Mouse (Mus musculus): ENCODE data around the gene Uba52.
"Not testable (repeated sequence)": the region's sequence is repeated elsewhere in the genome, so short reads cannot be mapped to it uniquely, and the experiment has no call there.

The Uba52 gene

DNA sequence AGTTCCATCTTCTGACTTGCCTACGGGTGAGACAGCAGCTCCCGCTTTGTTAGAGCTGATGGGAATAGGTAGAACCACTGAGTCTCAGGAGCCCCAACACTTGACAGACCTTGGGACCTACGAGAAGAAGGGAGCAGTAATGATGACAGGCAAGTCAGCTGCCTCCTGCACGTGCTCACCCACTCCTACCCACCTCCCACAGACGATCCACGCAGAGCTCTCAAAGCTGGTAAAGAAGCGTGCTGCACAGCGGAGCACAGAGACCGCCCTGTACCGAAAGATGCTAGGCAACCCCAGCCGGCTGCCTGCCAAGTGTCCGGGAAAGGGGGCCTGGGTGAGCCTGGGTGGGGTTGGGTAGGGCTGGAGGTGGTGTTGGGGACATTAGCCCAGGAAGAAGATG, 23.7 kb upstream of the Uba52 start:
- in situ Hi-C loops (cut with MseI, MboI): no loop called here

DNA sequence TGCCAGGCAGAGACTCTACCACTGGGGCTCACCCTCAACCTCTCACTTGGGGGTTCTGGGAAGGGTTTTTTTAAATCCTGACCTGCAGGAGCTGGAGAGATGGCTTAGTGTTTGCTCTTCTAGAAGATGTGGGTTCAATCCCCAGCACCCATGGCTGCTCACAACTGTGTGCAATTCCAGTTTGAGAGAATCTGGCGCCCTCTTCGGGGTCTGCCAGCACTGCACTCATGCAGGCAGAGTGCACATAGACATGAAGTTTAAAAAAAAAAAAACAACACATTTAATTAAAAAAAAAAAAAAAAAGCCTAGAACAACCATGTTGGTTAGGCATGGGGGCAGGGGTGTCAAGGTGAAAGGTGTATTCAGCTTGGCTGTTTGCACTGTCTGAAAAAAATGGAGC, 19.7 kb upstream of the Uba52 start:
- in situ Hi-C loops (cut with MseI, MboI): no loop called here

DNA sequence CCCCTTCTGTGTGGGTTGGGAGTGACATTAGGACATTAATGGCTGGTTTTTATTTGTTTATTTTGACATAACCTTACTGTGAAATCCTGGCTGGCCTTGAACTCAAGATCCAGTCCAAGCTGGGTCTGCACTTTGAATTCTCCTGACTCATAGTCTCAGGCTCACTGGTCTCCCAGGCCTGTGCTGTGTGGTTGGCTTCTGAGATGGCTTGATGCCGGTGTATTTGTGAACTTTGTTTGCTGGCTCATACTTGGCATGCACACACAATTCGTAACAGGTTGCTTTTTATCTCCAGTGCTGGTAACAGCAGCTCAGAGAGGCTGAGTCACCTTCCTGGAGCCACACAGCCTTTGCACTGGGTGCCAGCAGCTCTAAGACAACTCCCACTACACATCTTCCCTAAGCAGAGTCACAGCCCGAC, 19.1 kb upstream of the Uba52 start:
- in situ Hi-C loops (cut with MseI, MboI): no loop called here

DNA sequence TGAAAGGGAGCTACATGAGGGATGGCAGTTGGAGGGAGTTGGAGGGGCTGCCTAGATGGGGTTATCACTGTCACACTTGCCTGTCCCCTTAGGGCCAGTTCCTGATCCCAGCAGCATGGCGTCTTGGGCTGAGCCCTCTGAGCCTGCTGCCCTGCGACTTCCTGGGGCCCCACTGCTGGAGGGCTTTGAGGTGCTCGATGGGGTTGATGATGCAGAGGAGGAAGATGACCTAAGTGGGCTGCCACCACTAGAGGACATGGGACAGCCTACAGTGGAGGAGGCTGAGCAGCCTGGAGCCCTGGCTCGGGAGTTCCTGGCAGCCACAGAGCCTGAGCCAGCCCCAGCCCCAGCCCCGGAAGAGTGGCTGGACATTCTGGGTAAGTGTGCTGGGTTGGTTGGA, 18.7 kb upstream of the Uba52 start:
- in situ Hi-C loops (cut with MseI, MboI): no loop called here

DNA sequence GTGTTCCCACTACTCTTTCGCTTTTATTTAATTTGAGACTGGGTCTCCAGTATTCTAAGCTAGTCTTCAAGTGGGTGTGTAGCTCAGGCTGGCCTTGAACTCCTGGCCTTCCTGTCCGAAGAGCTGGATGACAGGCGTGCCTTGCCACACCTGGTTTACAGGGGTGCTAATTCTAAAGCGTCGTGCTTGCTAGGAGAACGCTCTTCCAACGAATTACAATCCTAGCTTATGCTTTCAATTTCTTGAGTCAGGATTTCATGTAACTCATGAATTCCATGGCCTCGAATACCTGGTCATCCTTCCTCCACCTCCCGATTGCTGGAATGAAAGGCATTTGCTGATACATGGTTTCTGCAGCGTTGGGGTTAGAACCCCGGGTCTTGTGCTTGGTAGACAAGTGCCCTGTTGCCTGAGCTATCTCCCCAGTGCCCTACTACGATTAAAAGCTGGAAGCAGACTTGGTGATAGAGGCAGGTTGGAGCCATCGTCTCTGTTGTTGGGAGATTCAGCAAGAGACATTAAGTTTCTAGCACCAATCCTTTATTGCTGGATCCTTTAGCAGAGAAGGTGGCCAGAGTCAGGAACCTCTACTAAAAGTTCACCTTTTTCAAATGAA, 17.7 kb upstream of the Uba52 start:
- in situ Hi-C loops (cut with MseI, MboI): no loop called here

DNA sequence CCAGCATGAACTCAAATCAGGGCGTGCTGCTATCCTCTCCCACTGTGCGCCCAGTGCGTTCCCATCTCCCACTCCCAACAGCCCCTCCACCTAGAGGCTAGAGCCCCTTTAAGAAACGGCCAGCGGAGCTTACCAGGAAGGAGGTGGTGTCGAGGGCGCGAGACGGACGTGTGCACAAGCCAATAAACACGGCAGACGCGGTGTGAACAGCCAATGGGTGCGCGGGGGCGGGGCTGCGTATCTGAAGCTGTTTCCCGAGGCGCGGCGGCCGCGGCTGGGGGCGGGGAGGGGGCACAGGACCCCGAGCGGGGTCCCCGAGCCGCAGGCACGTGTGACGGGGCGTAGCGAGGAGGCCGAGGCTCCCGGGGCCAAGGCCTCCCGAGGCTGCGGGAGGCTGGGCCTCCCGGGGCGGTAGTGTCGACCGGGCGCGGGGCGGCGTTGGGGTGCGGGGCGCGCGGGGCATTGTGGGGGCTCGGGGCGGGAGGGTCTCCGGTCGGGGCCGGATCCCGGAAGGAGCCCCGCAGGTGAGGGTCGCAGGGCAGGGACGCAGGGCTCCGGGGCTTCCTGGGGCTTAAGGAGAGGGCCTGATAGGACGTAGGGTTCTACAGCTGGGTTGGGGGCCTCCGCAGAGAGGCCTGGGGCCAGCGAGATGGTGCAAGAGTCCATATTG, 17.0 kb upstream of the Uba52 start, which contains the start of the genes Fkbp8 and Kxd1:
TSS of gene Fkbp8 (plus strand) at position 213 of the 670 bp plus-strand sequence.
TSS of gene Kxd1 (minus strand) at position 445 of the 670 bp plus-strand sequence.
- in situ Hi-C loops (cut with MseI, MboI): no loop called here

DNA sequence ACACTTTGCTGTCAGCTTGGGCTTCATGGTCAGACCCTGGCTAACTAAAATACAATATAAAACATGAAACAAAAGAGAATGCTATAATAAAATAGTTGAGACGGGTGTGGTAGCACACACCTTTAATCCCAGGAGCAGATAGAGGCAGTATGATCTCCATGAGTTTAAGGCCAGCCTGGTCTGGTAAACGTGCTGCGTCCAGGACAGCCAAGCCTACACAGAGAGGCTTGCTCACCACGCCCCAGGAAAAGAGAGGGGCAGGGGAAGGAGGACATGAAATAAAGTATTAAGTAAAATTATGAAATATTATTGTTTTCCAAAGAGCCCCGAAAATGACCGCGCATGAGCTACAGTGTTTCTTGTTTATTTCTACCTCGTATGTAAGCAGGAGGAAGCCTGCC, 16.5 kb upstream of the Uba52 start:
- in situ Hi-C loops (cut with MseI, MboI): no loop called here

DNA sequence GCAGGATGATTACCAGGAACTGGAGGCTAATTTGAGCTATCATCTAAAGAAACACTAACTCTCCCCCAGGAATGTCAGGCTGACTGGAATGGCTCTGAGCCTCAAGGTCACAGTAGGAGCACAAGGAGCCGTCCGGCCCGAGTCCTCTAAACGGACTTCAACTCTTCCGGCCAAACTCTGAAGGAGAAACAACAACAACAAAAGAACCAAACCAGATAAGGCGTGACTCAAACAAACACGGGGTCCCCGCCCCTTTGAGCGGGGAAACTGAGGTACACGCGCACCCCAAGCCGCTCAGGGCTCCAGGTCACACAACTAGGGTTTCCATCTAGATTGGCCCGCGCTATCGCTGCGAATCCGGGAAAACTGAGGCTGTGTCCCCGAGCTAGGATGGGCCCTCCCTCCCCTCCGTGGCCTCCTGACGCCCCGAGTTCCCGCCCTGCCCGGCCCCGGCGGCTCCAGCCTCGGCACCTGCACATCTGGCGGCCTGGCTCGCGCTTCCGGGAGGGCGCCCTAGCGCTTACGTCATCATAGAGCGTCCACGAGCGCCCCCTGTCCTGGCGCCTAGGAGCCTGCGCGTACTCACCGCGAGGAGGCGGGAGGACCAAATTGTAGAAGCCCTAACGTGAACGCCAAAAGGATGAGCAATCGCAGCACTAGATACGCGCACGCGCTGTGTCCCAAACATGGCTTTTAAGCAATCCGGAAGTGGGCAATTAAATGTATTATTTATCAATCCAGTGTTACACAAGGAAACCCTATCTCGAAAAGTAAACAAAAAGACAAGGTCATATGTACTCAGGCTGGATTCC, 12.2 kb upstream of the Uba52 start:
- in situ Hi-C loops (cut with MseI, MboI): no loop called here

DNA sequence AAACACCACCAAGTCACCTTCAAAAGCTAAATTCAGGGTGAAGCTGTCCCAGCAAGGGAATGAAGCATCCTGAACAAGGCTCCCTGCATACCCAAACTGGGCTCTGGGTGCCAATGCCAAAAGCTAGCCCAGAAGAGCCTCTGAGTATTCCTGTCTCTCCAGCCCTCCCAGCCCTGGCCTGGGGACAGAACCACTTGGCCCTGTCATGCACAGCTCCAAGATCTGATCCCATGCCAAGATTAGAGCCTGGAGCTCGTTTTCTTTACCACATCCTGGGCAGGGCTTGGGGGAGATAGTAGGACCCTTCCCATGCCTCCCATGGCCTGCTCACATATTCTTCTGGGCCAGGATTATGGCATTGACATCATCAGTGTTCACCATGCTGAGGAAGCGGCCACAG, 9.0 kb upstream of the Uba52 start:
- in situ Hi-C loops (cut with MseI, MboI): no loop called here

DNA sequence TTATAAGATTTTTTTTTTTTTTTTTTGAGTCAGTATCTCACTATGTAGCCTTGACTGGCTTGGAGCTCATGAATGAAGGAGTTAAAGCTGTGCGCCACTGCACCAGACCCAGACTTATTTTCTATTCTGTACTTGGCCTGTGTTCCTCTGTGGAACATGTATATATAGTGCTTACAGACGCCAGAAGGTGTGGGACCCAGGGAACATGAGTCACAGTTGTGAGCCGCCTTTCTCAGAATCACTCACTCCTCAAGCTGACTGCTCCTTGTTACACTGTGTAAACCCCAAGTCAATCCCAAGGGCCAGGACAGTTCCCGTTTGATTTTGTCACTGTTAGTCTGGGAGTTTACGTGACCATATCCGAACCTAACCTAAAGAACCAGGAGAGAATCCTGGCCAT, 8.4 kb upstream of the Uba52 start:
- in situ Hi-C loops (cut with MseI, MboI): no loop called here

DNA sequence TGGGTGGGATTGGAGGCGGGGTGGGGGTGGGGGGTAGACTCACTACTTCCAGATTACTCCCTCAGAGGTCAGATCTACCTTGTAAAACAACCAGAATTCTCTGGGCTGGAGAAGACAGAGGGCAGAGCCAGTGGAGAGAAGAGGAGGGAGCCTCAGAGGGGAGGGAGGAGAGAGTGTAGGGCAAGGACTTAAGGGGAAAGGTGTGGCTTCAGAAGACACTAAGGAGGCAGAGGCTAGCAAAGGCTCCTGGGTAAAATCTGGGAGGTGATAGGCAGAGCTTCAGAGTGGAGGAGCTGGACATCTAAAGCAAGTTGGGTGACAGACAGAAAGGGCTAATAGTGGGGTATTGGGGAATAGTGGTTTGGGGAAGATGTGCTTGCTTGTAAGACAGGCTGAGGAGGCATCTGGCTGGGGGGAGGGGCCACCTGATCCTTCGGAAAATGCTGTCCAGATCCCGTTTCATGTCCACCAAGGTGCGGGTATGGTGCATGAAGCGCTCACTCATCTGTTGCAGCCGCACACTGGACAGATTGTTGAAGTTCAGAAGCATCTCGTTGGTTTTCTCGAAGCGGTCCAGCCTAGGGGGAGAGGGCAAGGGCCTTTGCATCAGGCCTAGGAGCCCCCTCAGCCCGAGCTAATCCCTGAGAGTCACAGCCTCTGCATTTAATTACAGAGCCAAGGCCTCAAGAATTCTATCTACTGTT, 7.5 kb upstream of the Uba52 start:
- in situ Hi-C loops (cut with MseI, MboI): no loop called here

DNA sequence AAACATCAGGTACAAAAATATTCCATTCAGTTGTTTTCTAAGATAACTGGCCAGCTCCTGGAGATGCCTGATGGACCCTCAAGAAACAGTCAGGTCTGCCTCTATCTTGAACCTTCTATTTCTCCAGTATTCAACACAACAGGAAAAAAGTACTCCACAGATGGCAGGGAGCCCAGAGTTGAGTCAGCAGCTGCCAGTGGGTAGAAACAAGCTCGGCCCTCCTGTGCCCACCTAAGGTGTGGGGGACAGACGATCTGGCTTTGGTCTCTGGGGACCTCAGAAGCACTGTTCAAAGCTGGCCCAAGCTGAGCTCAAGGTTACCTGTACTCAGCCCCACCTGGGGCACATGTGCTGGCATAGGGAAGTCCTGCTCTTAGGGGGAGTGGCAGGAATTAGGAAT, 2.8 kb upstream of the Uba52 start:
- in situ Hi-C loops (cut with MseI, MboI): no loop called here

DNA sequence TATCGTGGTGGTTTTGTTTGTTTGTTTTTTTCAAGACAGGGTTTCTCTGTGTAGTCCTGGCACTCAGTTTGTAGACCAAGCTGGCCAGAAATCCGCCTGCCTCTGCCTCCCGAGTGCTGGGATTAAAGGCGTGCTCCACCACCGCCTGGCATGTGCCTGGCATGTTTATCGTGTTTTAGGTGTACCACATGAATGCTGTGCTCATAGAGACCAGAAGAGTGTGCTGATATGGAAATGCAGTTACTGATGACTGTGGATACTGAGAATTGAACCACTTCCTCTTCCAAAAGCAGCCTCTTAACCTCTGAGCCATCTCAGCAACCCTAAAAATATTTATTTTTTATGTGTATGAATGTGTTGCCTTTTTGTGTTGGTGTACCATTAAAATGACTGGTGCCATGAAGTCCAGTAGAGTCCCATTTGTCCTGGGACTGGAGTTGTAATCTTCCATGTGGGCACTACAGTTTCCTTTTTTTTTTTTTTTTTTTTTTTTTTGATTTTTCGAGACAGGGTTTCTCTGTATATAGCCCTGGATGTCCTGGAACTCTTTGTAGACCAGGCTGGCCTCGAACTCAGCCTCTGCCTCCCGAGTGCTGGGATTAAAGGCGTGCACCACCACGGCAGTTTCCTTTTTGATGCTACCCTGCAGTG, 1.8 kb upstream of the Uba52 start:
- in situ Hi-C loops (cut with MseI, MboI): no loop called here

DNA sequence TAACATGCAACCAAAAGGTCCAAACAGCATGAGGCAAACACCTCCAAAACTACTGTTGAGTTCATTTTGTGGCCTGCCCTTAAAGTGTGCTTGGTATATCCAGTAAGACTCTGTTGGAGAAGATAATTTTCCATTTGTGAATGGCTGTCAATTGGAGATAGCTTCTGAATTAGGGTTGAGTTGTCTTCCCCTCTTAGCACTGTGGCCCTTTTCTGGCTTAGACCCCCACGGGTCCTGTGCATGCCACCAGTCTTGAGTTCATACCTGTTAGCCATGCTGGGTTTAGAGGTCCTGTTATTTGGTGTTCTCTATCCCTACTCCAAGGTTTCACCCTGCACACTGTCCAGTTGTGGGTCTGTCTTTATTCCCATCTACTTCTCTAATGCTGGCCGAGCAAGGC, 1.2 kb upstream of the Uba52 start:
- in situ Hi-C loops (cut with MseI, MboI): no loop called here

DNA sequence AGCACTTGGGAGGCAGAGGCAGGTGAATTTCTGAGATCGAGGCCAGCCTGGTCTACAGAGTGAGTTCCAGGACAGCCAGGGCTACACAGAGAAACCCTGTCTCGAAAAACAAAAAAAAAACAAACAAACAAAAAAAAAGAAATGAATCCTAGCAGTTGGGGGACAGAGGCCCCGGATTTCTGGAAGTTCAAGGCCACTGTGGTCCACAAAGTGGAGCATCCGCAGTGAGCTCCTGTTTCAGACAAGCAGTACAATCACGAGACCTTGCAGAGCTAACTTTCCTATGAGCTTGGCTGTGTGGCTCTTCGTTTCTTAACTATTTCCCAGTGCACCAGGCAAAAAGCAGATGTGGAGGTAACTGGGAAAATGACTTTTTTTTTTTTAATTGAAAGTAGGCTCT, 573 bp upstream of the Uba52 start:
- in situ Hi-C loops (cut with MseI, MboI): not testable (repeated sequence)

DNA sequence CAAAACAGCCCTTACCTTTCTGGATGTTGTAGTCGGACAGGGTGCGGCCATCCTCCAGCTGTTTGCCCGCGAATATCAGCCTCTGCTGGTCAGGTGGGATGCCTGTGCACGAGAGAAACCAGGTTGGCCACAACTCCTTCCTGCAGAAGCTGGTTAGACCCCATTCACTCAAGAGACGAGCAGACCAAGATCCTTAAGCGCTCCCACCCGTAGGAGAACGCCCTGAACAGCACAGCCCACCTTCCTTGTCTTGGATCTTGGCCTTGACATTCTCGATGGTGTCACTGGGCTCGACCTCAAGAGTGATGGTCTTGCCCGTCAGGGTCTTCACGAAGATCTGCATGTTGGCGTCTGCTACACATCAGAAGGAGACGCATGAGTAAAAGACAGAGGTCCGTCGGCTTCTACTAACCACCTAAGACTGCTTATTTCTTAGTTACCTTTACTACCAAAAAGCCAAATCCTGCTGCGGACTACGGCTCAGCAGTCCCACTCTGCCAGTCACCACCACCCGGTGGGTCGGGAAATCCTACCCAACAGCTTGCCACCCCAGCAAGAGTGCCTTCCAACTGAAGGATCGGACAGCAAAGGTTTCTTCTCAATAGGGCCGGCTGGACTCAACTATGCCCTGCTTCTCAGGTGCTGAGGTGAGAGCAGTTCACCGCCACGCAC, 1.2 kb downstream of the Uba52 start:
- in situ Hi-C loops (cut with MseI, MboI): loop anchor here (10.0 kb wide), 1 partner anchor 95 kb away; no protein-coding TSS in a partner anchor

DNA sequence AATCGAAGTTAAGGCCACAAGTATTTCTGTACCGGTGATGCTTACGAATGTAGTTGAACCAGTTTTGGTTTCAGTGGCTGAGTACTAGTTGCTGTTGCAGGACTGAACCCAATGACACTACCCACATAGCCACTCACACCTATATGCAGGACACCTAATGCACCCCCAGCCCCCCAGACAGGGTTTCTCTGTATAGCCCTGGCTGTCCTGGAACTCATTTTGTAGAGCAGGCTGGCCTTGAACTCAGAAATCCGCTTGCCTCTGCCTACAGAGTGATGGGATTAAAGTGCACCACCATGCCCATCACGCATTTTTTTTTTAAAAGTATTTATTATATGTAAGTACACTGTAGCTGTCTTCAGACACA, 3.6 kb downstream of the Uba52 start:
- in situ Hi-C loops (cut with MseI, MboI): loop anchor here (10.0 kb wide), 1 partner anchor 92 kb away; no protein-coding TSS in a partner anchor

DNA sequence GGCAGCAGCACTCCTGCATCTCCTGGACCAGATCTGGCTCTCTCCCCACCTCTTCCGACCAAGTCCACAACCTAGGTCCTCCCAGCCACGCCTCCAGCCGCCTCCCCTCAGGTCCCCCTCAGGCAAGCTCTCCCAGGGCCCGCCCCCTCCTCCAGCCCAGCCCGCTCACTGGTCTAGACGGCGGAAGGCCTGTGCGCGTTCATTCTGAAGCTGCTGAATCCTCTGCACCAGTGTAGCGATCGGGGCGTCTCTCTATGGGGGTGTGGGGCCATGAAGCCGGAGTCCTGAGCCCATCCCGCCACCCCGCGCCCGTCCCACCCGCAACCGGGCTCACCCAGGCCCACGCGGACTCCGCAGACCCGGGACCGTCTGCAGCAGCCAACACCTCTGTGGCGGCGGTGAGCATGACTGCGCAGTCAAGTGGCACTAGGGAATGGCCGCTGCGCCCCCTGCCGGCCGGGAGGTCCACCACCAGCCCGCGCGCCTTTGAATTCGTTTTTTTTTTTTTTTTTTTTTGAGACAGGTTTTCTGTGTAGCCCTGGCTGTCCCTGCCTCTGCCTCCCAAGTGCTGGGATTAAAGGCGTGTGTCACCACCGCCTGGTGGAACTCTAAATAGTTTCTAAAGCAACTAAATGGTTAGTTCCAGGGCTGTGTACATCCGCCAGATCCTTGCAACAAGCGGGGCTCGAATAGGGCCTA, 4.1 kb downstream of the Uba52 start, which contains the start of gene Rex1bd:
TSS of gene Rex1bd (minus strand) at position 425 of the 699 bp plus-strand sequence.
- in situ Hi-C loops (cut with MseI, MboI): loop anchor here (10.0 kb wide), 1 partner anchor 92 kb away; no protein-coding TSS in a partner anchor

DNA sequence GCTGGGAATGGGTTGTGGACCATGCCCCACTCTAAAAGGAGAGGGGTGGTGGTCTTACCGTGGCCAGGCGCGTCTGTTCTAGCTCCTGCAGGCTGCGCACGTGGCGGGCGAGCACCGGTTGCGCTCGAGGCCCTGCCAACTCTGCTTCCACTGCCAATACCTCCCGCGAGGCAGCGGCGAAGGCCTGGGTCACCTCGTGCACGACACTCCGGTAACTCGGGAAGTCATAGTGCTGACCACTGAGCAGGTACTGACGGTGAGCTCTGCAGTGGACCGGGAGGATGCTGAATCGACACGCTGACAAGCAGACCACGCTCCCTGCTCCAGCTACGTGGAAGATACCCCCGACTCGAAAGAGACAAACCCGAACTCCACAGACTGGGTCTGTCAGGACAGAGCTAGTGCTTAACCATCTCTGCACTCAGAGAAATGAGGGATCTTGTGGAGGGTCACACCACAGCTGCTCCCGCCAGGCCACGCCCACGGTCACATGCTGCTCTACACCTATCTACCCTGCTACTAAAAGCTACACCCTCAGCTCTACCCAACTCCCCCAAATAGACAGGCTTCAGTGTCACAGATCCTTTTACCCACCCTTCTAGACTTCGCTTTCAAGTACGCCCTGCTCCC, 4.8 kb downstream of the Uba52 start:
- in situ Hi-C loops (cut with MseI, MboI): loop anchor here (10.0 kb wide), 1 partner anchor 91 kb away; no protein-coding TSS in a partner anchor
